Mouse (Mus musculus) cerebellum, adult 2 months (tissue): ENCODE results near the gene Stx6. TPM values are rescaled to one million over a fixed set of nuclear protein-coding genes. Genes with fewer than 3 reads are reported as not detected.

ENCODE experiments used
- DNase-seq, 2 experiments: peaks; one replicate each; pipeline ENCODE4 v3.0.0; 2021
- H3K27ac ChIP-seq: fragments of 200-500 bp; 2 replicates; pipeline ENCODE4 v1.5.1; 2012; ENCODE audit warnings: low read length, control low read depth, inconsistent platforms; ENCODE audit not compliant: insufficient read depth
- H3K27me3 ChIP-seq: fragments of 200-500 bp; 2 replicates; pipeline ENCODE4 v1.6.1; 2012; ENCODE audit warnings: inconsistent platforms, mild to moderate bottlenecking, low read length, moderate library complexity; ENCODE audit not compliant: control insufficient read depth, insufficient read depth
- H3K4me1 ChIP-seq: fragments of 200-500 bp; 2 replicates; pipeline ENCODE4 v1.6.1; 2011; ENCODE audit warnings: low read length; ENCODE audit not compliant: control insufficient read depth, insufficient read depth
- H3K4me3 ChIP-seq: fragments of 200-500 bp; replicated peaks from 2 replicates; pipeline ENCODE3; 2011; ENCODE audit warnings: mild to moderate bottlenecking, low read depth, low read length, control low read depth; ENCODE audit not compliant: insufficient read depth
- CTCF ChIP-seq: fragments of 200-500 bp; IDR thresholded peaks from 2 replicates; pipeline ENCODE4 v1.5.1; 2011; ENCODE audit warnings: low read depth, mild to moderate bottlenecking, control low read depth, low read length, moderate library complexity, borderline replicate concordance; ENCODE audit not compliant: insufficient read depth
- POLR2A ChIP-seq: fragments of 200-500 bp; IDR thresholded peaks from 2 replicates; pipeline ENCODE4 v1.6.1; 2011; ENCODE audit warnings: low read length, control low read depth, borderline replicate concordance; ENCODE audit not compliant: insufficient read depth
- WGBS: fragments of 180-500 bp; shearing (Covaris S2); methylation state at CpG from one replicate; pipeline ENCODE4 v1.1.7; 2018; 5-methylcytosine and 5-hydroxymethylcytosine counted together
- polyA plus RNA-seq: library from polyadenylated mRNA; depleted of rRNA; stranded (reverse); fragments of >200 nt; gene quantifications from 2 replicates; pipeline ENCODE4 v1.2.3, GENCODE M21; 2012

The Stx6 gene
- polyA plus RNA-seq, 1 experiment, result 83.2 TPM

DNA sequence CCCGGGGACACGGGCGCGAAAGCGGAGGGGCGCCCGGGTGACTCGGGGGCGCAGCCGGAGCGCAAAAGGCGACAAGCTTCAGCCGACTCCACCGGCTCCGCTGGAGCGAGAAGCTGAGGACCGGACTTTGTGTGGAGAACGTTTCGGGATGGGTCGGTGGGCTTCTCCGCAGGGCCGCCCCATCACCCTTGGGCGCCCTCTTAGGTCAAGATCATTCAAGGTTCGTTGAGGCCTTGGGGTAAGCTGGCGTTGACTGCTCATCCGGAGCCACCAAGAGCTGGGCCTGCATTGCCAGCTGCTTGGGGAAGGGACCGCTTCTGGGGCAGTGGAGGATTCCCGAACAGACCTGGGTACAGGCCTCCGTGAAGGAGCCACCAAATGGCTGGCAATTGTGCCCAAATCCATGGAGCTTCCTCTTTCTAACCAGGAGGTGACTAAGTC, 86.3 kb downstream of the Stx6 start:
- WGBS, result 30% methylated on average over 29 of the region's 29 CpGs
- DNase-seq, result peak in 1 of 2 experiments; percentile 9
- H3K27ac ChIP-seq, result no peak overlapping the region
- no peak for TF ChIP-seq POLR2A
- H3K4me1 ChIP-seq, result no peaks in the 10 kb centered on the region
- peaks cover 3% of the 10 kb centered on the region; the same call in 1 of the 2 replicates for H3K27me3 ChIP-seq
- peak overlapping the region; percentile 47 for H3K4me3 ChIP-seq

DNA sequence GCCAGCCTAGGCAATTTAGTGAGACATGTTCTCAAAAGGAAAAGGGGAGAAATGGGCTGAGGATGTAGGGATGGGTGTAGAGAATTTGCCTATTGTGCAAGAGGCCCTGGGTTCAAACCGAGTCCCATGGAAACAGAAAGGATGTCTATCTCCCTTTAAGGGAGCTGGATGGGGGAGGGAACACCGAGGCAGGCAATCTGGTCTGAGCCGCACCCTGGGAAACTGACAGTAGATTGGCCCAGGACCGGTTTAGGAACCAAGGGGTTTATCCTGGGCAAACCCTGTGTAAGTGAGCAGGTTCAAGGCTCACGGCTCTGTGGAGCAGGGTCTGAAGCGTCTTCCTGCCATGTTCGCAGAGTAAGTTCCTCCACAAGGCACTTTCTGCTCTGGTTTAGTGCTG, 87.0 kb downstream of the Stx6 start:
- 94% methylated on average over 7 of the region's 7 CpGs for WGBS
- TF ChIP-seq POLR2A (no peak), CTCF (no peak)
- Histone ChIP-seq H3K27me3 (peaks cover 3% of the 10 kb centered on the region; the same call in 1 of the 2 replicates), H3K4me1 (no peaks in the 10 kb centered on the region), H3K27ac (no peak overlapping the region), H3K4me3 (no peak overlapping the region)
- DNase-seq, result no peak

DNA sequence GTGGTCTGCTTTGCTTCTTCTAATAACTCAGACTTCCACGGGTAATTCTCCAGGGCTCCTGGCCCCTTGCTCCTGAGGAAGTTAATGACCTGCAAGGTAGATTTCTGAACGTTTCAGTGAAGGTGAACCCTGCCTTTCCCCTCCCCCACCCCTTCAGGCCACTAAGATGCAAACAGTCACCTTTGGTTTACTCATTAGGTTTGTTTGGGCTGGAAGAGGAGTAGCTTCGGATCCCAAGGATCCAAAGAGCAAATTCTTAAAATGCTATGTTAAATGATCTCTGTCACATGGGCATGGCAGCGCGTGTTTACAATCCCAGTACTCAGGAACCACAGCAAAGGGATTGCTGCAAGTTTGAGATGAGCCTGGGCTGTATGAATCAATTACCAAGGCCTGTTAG, 88.9 kb downstream of the Stx6 start:
- Histone ChIP-seq H3K27ac (no peak overlapping the region), H3K27me3 (peaks cover 3% of the 10 kb centered on the region; the same call in 1 of the 2 replicates), H3K4me3 (no peak overlapping the region), H3K4me1 (no peaks in the 10 kb centered on the region)
- DNase-seq, result no peak
- TF ChIP-seq POLR2A (no peak), CTCF (no peak)
- WGBS, result 61% methylated on average over 5 of the region's 5 CpGs

DNA sequence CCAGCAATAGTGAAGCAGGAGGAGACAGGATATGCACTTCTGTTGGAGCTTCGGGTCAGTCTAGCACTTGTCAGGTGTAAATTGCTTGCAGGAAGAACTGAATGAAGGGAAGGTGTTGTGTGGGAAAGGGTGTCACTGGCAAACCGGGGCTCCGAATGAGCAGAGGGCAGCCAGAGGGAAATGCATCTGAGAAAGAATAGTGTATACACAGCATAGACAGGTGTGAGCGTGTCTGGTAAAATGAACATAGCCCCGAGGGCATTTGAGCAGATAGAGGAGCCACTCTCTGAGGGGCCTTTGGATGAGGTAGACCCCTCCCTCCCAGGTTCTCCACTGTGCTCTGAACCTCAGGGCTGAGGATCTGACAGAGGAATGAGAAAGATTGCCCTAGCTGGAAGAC, 89.5 kb downstream of the Stx6 start:
- Histone ChIP-seq H3K4me1 (no peaks in the 10 kb centered on the region; the same call in 1 of the 2 replicates), H3K4me3 (no peak overlapping the region), H3K27ac (no peak overlapping the region), H3K27me3 (peaks cover 3% of the 10 kb centered on the region; the same call in 1 of the 2 replicates)
- TF ChIP-seq CTCF, result no peak
- no peak for TF ChIP-seq POLR2A
- WGBS, result 82% methylated on average over 5 of the region's 5 CpGs
- DNase-seq, result no peak

DNA sequence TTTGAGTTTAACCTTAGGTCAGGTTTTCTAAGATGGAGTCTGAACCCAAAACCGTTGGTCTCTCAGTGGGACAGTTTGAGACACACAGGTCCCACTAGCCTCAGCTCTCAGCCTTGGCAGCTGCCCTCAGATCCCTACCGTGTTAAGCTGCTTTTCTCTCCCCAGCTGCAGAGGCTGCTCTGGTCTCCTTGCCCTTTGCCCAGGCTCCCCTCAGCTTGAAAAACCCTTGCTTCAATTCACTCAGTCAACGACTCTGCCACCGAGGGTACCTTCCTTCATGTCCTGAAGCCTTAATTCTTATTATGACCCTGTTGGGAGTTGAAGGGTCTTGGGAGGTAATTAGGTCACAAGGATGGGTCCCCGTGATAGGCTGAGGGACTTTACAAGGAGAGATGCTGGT, 91.4 kb downstream of the Stx6 start:
- DNase-seq, result no peak
- 50% methylated on average over 5 of the region's 5 CpGs for WGBS
- Histone ChIP-seq H3K27me3 (no peaks in the 10 kb centered on the region), H3K27ac (no peak overlapping the region), H3K4me3 (no peak overlapping the region), H3K4me1 (no peaks in the 10 kb centered on the region; the same call in 1 of the 2 replicates)
- TF ChIP-seq CTCF, result no peak

DNA sequence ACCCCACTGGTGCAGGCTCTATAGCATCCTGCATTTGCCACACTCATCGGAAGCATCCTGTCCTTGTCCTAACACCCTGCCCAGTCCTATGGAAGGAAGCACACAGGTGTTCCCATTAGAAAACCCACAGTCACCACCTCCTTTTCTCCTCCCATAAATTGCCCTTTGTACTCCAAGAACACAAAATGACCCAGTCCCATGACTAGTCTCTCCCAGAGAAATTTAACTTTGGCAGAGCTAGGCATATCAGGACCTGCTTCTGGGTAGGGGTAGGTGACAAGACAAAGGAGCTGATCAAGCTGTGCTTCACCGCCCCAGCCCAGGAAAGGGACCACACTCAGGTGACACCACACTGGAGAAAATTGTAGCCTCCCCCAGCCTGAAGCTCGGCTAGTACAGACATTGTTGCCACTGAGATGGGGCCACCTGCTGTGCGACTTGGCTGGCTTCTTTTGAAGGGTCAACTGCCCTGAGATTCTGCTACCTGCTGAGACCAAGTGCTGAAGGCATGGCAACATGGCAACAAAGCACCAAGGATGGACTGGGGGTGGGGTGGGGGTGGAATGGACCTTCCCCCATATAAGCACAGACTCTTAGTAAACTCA, 92.1 kb downstream of the Stx6 start:
- WGBS, result 57% methylated on average over 4 of the region's 4 CpGs
- no peak for TF ChIP-seq POLR2A
- no peak for TF ChIP-seq CTCF
- H3K4me1 ChIP-seq, result no peaks in the 10 kb centered on the region; the same call in 1 of the 2 replicates
- no peak for DNase-seq
- H3K27me3 ChIP-seq, result no peaks in the 10 kb centered on the region
- H3K4me3 ChIP-seq, result no peak overlapping the region
- no peak overlapping the region for H3K27ac ChIP-seq

DNA sequence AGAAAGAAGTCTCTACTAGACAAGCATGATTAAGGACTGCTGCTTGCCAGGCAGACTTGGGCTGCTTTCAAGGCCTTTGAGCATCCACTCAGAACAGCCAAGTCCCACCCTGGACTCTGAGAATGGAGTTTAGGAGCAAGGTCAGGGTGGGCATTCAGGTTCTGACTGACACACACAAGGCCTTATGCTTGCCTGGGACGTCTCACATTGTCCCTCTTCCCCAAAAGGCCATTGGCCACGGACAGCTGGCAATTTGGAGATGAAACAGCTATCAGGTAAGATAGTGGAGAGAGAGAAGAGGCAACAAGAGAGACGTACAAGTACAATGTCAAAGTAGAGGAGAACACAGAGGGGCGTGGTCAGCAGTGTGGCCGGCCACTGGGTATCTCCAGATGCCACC, 93.1 kb downstream of the Stx6 start:
- Histone ChIP-seq H3K27ac (no peak overlapping the region), H3K4me3 (no peak overlapping the region), H3K4me1 (no peaks in the 10 kb centered on the region; the same call in 1 of the 2 replicates), H3K27me3 (no peaks in the 10 kb centered on the region)
- no peak for TF ChIP-seq POLR2A
- TF ChIP-seq CTCF, result no peak
- 91% methylated on average over 5 of the region's 5 CpGs for WGBS
- no peak for DNase-seq

DNA sequence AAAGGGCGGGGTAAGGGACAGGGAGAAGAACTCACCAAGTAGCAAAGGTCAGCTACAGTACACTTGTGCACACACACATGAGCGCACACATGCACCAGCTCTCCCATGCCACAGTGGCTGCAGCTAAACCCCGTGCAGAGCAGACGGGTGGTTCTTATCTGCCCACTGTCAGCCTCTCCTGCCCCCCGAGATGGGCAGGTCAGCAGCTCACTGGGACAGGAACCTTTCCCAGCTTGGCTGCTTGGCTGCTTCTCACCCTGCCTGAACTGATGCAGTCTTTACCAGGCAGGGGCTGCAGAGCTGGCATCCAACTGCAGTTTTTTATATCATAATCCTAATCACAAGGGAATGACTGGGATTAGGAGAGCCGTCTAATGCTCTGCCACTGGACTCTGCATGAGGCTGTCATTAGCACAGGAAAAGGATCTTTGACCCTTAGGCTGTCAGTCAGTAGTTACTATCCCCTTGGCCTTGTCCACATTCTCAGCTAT, 94.2 kb downstream of the Stx6 start:
- Histone ChIP-seq H3K27me3 (no peaks in the 10 kb centered on the region), H3K4me1 (no peaks in the 10 kb centered on the region; the same call in 1 of the 2 replicates), H3K27ac (no peak overlapping the region), H3K4me3 (no peak overlapping the region)
- no peak for TF ChIP-seq CTCF
- no peak for TF ChIP-seq POLR2A
- 61% methylated on average over 6 of the region's 6 CpGs for WGBS
- no peak for DNase-seq
